Mouse (Mus musculus) gonadal fat pad, adult 2 months (tissue): ENCODE data around the gene Serping1. TPM values are rescaled to one million over a fixed set of nuclear protein-coding genes. Genes with fewer than 3 reads are reported as not detected.
"Not testable (repeated sequence)": the region's sequence is repeated elsewhere in the genome, so short reads cannot be mapped to it uniquely, and the experiment has no call there.

ENCODE experiments used
- DNase-seq: peaks from one replicate; pipeline ENCODE4 v3.0.0-alpha.2; 2012; ENCODE audit warnings: low read depth
- polyA plus RNA-seq: library from polyadenylated mRNA; depleted of rRNA; stranded (reverse); fragments of >200 nt; gene quantifications from 2 replicates; pipeline ENCODE4 v1.2.3, GENCODE M21; 2012

Gene Serping1
- polyA plus RNA-seq, 1 experiment = 588 TPM

GRCm38 (mm10) chr2:84738271-84738911 lies 36.9 kb downstream of the Serping1 start:
- DNase-seq = no peak

- DNase-seq = no peak
These were observed 37.8 kb downstream of the Serping1 start for GRCm38 (mm10) chr2:84737451-84737925.

GRCm38 (mm10) chr2:84736312-84737161 lies 38.7 kb downstream of the Serping1 start:
- no peak for DNase-seq

GRCm38 (mm10) chr2:84735346-84735920 lies 39.8 kb downstream of the Serping1 start:
- DNase-seq = no peak

DNA sequence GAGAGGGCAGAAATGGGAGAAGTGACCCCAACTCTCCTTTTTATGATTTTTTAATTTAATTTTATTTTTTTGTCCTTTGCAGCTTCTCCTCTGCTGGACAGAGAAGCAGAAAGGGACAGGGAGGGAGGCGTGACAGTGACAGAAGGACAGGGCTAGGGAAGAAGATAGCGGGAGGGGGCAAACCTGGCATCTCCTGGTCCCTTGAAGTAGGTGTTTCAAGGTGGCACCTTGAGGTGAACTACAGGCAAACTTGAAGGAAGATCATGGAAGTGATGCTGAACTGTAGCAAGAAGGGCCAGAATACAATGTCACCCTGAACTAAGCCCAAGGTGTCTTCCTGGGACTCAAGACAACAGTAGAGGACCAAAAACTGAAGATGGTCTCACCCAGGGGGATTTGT lies 40.3 kb downstream of the Serping1 start:
- DNase-seq = no peak

- no peak for DNase-seq
These were observed 40.8 kb downstream of the Serping1 start for GRCm38 (mm10) chr2:84734351-84734864.

- DNase-seq = no peak
These were observed 41.5 kb downstream of the Serping1 start, which contains the start of gene Ypel4 for GRCm38 (mm10) chr2:84733579-84734300. Gene Ypel4, plus strand, starts transcription at chr2:84734058.

DNA sequence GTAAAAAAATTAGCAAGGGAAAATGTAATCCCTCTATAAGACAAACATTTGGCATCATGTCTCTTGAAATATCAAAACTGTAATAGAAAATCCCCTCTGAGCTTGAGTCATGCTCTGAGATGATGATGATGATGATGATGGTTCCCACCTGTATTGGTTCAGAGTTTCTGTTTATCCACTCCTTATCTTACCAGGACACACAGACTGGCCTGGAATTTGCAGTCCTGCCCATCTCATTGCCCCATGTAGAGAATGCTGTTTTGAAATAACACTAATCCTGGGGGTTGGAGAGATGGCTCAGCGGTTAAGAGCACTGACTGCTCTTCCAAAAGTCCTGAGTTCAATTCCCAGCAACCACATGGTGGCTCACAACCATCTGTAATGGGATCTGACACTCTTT lies 42.9 kb downstream of the Serping1 start:
- no peak for DNase-seq

- DNase-seq = no peak
These were observed 44.0 kb downstream of the Serping1 start for GRCm38 (mm10) chr2:84731206-84731605.

GRCm38 (mm10) chr2:84728191-84728590 lies 47.1 kb downstream of the Serping1 start:
- DNase-seq = not testable (repeated sequence)

DNA sequence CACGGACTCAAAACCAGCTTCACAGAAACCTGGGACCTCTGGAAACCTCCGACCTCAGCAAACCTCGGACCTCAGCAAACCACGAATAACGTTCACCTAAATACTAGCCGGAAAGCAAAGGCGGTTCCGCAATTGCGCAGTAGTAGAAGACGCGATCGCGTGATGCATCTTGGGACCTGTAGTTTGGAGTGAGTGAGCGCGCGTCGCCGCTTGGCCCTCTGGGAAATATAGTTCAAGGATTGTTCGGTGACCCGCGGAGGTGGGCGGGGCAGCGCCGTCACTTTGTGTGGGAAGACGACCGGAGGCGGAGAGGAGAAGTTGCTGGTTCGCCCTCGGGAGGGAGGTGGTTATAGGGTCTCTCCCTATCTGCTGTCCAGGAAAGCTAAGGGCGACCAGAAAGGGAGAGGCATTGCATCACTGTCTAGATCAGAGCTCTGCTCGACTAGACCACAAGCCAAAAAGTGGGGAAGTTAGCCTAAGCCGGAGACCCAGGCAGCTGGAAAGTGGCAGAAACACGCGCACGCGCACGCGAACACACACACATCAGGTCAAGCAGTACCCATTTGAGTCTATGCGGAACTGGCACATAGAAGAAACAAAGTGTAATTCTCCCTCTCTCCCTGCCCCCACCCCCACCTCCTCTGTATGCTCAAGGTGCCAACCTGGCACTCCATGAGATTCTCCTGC lies 47.9 kb downstream of the Serping1 start, which contains the start of gene Clp1:
TSS of gene Clp1 (minus strand) at position 179 of the 687 bp plus-strand sequence.
- DNase-seq = no peak

- DNase-seq = no peak
These were observed 48.5 kb downstream of the Serping1 start for GRCm38 (mm10) chr2:84726716-84727115.

GRCm38 (mm10) chr2:84725770-84726169 lies 49.5 kb downstream of the Serping1 start:
- DNase-seq = no peak

DNA sequence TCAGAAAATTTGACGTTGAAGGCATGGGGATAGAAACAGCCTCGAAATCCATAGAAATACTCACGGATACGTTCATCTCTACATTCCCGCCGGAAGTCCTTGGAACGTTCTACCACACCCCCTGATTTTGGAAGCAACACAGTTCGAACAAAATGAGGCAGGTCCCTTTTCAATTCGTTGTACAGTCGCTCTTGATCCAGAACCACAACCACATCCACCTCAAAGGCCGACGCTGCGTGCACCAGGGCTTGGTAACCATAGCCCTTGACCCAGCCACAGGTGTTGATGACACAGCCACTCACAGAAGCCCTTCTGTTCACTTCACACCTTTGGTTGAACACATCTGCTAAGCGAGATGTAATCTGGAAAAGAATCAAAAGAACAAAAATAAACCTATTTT lies 51.4 kb downstream of the Serping1 start:
- no peak for DNase-seq

GRCm38 (mm10) chr2:84721182-84721581 lies 54.1 kb downstream of the Serping1 start:
- no peak for DNase-seq

DNA sequence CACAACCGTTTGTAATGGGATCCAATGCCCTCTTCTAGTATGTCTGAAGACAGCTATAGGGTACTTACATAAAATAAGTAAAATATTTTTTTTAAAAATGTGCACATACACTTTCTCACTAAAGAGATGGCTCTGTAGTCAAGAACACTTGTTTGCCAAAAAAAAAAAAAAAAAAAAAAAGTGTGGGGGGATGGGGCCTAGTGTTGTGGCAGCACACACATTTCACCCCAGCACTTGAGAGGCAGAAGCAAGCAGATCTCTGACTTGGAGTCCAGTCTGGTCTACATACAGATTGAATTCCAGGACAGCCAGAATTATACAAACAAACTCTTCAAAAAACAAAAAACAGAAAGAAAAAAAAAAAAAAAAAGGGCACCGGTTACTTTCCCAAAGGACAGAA lies 54.5 kb downstream of the Serping1 start:
- no peak for DNase-seq

GRCm38 (mm10) chr2:84717357-84717756 lies 57.9 kb downstream of the Serping1 start:
- no peak for DNase-seq

GRCm38 (mm10) chr2:84716423-84717355 lies 58.6 kb downstream of the Serping1 start:
- no peak for DNase-seq

- peak; percentile 79 for DNase-seq
These were observed 59.5 kb downstream of the Serping1 start for GRCm38 (mm10) chr2:84715562-84716361.
